Mouse (Mus musculus) spleen, postnatal 36 days (tissue): Measurements from ENCODE around the gene Tmem143.
"Not testable (repeated sequence)": the region's sequence is repeated elsewhere in the genome, so short reads cannot be mapped to it uniquely, and the experiment has no call there.

Experiments used
- DNase-seq, 2 experiments: peaks; one replicate each; pipeline ENCODE4 v3.0.0; 2022; ENCODE audit warnings: low spot score in 2 of 2, mixed read lengths in 1 of 2

The Tmem143 gene

GRCm38 (mm10) chr7:45896517-45897257, at the start of gene Tmem143, which contains the start of gene Syngr4:
Gene Tmem143 (plus strand): TSS chr7:45896941.
Gene Syngr4 (minus strand): TSS chr7:45896714.
- peak; percentile 97 for DNase-seq

- DNase-seq: no peak
These were observed 48.2 kb upstream of the Tmem143 start for GRCm38 (mm10) chr7:45848447-45849027.

GRCm38 (mm10) chr7:45850661-45851060, 46.1 kb upstream of the Tmem143 start:
- DNase-seq: no peak

GRCm38 (mm10) chr7:45853089-45853488, 43.7 kb upstream of the Tmem143 start:
- DNase-seq: no peak

GRCm38 (mm10) chr7:45856950-45857901, 39.5 kb upstream of the Tmem143 start:
- no peak for DNase-seq

- DNase-seq: no peak
These were observed 37.7 kb upstream of the Tmem143 start for GRCm38 (mm10) chr7:45859008-45859407.

DNA sequence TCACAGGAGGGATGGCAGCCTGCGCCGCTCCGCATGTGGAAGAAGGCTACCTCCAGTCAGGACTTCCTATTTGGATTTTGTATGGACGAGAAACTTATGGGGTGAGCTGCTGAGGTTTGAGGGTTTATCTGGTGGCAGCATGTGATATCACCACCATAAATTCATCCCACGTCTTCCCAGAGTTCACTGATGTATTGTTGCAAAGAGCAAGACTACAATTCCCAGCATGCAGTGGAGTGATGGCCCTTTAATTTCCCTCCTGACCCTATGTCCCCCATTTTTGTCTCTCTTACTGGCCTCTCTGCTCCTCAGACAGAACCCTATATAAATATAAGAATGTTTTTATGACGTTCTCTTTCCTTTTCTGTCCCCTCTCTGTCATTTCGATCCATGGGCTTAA, 33.9 kb upstream of the Tmem143 start:
- no peak for DNase-seq

GRCm38 (mm10) chr7:45864435-45864834, 32.3 kb upstream of the Tmem143 start:
- no peak for DNase-seq

DNA sequence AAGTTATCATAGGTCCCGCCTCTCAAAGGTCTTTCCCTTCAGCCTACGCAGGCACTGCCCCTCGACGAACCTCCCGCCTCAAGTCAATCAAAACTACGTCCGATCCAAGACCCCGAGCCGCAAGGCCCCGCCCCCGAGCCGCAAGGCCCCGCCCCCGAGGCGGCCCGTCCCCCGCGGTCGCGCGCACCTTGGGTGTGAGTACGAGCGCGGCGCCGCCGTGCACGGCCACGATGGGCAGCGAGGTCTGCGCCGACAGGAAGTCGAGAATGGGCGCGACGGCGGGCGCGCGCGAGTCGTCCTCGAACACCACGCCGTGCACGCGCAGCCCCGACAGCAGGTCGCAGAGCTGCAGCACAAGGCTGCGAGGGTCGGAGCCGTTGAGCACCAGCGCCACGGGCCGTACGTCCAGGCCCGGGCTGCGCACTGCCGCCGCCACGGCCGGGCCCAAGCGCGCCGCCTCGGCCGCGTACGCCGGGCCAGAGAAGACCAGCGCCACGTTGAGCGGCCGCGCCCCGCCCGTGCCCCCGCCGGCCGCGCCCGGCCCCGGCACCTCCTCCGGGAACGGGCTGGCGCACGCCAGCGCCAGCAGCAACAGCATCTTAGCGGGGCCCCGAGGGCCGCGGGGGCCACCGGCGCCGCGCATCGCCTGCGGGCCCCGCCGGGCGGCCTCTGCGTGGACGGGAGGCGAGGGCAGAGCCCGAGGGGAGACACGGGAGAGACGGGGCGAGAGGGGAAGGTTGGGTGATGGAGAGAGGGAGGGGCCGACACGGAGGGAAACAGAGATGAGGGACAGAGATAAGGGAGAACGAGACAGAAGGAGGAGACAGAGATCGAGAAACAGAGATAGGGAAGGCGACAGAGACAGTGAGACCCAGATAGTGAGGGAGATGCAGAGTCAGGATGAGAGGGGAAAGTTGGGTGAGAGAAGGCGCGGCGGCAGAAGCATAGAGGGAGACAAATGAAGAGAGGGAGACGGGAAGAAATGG, 30.5 kb upstream of the Tmem143 start:
- DNase-seq: peak; percentile 91 to 92

DNA sequence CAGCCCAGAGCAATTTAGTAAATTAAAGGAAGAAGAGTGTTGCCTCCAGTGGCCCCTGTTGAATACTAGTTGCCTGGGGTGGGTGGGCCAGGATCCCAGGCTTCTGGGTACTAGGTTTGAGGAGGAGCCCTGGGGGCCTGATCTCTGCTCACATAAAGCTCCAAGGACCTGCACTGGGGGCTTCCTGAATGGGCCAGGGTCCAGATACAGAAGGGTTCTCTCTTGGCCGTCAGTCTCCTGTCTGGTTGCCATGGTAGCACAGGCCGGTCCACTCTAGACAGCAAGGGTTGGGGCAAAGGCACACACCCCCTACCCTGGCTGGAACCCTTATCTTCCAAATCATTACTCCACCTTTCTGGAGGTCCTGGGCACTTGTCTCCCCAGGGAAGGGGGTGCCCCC, 28.9 kb upstream of the Tmem143 start:
- no peak for DNase-seq

- no peak for DNase-seq
These were observed 27.6 kb upstream of the Tmem143 start for GRCm38 (mm10) chr7:45869107-45869670.

- DNase-seq: peak; percentile 23 to 30
These were observed 27.0 kb upstream of the Tmem143 start for GRCm38 (mm10) chr7:45869787-45870186.

GRCm38 (mm10) chr7:45870282-45871058, 26.3 kb upstream of the Tmem143 start:
- DNase-seq: peak; percentile 12 to 13

DNA sequence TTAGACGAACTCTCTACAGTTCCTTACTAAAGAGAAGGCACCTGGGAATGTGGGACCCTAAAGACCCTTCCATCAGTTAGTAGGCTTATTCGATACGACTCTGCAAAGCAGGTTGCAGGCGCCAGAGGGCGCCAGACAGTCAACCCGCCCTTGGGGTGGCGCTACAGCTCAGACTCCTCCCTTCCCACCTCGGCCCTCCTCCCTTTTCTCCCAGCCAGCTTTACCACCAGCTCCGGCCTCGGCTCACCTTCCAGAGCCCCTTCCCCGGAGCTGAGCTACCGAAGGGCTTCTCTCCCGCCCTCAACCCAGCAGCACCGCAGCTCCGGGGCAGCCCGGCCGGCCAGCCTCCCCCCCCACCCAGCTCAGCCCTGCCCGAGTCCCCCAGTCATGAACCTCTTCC, 24.1 kb upstream of the Tmem143 start, which contains the start of gene Kdelr1:
Gene Kdelr1, plus strand, starts transcription at position 149 of the 400 bp plus-strand sequence.
- DNase-seq: peak; percentile 85 to 88

DNA sequence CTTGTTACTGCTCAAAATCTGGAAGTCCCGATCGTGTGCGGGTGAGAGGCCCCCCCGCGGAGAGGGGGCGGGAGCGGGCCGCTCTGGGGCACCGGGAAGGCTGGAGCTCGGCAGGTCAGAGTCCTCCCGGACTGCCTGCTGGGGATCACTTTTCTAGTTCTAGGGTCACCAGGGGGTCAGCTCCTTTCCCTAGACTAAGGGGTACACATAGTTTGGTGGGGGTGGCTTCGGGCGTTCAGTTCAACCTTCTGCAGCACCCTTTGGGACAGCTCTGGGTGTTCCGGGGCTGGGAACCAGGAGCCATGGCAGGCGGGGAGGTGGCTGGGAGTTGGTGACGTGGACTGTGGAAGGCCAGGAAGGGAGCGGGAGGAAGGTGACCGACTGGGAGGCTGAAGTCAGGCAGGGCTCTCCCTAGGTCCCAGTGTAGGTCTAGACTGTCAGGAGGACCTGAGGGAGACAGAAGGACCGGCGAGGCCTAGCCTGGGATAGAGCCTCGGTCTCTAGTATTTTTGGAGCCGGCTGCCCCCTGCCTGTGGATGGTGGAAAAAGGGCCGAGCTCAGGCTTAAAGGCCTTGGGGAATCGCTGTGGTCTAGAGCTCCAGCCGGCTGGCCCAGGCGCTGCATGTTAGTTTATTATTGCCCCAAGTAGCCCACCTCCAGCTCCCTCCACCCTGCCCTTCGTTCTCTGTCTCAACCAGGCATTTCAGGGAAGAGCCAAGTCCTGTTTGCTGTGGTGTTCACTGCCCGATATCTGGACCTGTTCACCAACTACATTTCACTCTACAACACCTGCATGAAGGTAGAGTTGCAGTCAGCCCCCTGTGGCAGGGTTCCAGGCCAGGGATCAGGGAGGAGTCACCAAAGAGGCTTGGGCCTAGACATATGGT, 23.4 kb upstream of the Tmem143 start:
- DNase-seq: peak; percentile 33 to 48

- DNase-seq: peak in 1 of 2 experiments; percentile 13
These were observed 19.8 kb upstream of the Tmem143 start for GRCm38 (mm10) chr7:45876895-45877294.

- not testable (repeated sequence) for DNase-seq
These were observed 18.5 kb upstream of the Tmem143 start, which contains the start of gene Grin2d for GRCm38 (mm10) chr7:45878278-45878677. Gene Grin2d (minus strand): TSS chr7:45878378.

DNA sequence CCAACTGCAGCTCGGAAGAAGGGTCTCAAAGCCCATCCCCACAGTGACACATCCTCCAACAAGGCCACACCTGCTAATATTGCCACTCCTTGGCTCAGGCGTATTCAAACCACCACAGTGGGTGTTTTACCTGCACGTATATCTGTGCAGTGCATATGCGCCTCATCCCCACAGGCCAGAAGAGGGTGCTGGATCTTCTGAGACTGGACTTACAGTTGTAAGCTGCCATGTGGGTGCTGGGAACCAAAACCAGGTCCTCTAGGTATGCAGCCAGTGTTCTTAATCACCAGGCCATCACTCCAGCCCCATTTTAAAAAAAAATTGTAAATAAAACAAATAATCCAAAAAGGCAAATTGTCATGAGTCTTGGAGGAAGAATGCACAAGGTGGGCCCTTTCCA, 16.2 kb upstream of the Tmem143 start:
- DNase-seq: no peak

DNA sequence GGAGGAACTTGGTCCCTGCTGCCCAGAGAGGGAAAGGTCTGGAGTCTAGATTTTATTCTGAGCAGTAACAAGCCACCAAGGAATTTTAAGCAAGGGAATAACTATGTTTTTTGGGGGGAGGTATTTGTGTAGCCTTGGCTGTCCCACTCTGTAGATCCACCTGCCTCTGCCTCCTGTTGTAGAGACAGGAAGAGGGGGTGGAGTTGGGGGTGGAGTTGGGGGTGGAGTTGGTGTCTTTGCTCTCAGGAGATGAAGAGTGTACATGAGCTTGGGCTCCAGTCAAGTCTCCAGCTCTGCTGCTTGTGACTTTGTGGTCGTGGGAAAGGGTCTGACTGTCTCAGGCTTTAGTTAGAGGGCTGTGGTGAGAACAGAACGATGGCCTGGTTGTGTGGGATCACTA, 15.7 kb upstream of the Tmem143 start:
- DNase-seq: no peak
